Mouse (Mus musculus): ENCODE measurements around the gene Fam131c. TPM values are rescaled to one million over a fixed set of nuclear protein-coding genes. Genes with fewer than 3 reads are reported as not detected.
A peak's percentile ranks its signal among the peaks of the same experiment; 100 is the strongest.

The Fam131c gene
- polyA plus RNA-seq, 1 experiment from 2014 or later = 2.0 TPM

- H3K9me3 ChIP-seq = no peaks in the 10 kb centered on the region
- no peak overlapping the region for H3K27ac ChIP-seq
- no peaks in the 10 kb centered on the region for H3K36me3 ChIP-seq
- H3K9ac ChIP-seq = no peak overlapping the region
- no peak overlapping the region for H3K4me3 ChIP-seq (replicated peaks)
- H3K4me2 ChIP-seq (replicated peaks) = no peak overlapping the region
- no peak for ATAC-seq
- 78% methylated on average over 12 of the region's 12 CpGs for WGBS
- no peaks in the 10 kb centered on the region; the same call in 1 of the 2 replicates for H3K4me1 ChIP-seq (replicated peaks)
- H3K27me3 ChIP-seq (replicated peaks) = no peaks in the 10 kb centered on the region
Observed at GRCm38 (mm10) chr4:141391293-141391692, 23.3 kb downstream of the Fam131c start.

- Histone ChIP-seq H3K27me3 (replicated peaks) (no peaks in the 10 kb centered on the region), H3K4me3 (replicated peaks) (no peak overlapping the region)
Observed at GRCm38 (mm10) chr4:141394751-141395150, 26.7 kb downstream of the Fam131c start.

GRCm38 (mm10) chr4:141397861-141398260 lies 29.8 kb downstream of the Fam131c start:
- Histone ChIP-seq H3K9me3 (no peaks in the 10 kb centered on the region), H3K27me3 (replicated peaks) (no peaks in the 10 kb centered on the region), H3K27ac (no peak overlapping the region), H3K9ac (no peak overlapping the region), H3K4me1 (replicated peaks) (no peaks in the 10 kb centered on the region; the same call in 1 of the 2 replicates), H3K4me2 (replicated peaks) (no peak overlapping the region), H3K36me3 (no peaks in the 10 kb centered on the region), H3K4me3 (replicated peaks) (no peak overlapping the region)
- 74% methylated on average over 12 of the region's 12 CpGs for WGBS
- no peak for ATAC-seq

More at GRCm38 (mm10) chr4:141394751-141395150, 26.7 kb downstream of the Fam131c start:
- 14% methylated on average over 16 of the region's 16 CpGs for WGBS
- H3K27ac ChIP-seq = no peak overlapping the region
- no peaks in the 10 kb centered on the region for H3K36me3 ChIP-seq
- H3K9me3 ChIP-seq = no peaks in the 10 kb centered on the region
- ATAC-seq = 0 out of 2 replicates have a peak, but pooled peaks have one; percentile 19
- no peaks in the 10 kb centered on the region; the same call in 1 of the 2 replicates for H3K4me1 ChIP-seq (replicated peaks)
- H3K4me2 ChIP-seq (replicated peaks) = peak overlapping the region; percentile 50
- 0 out of 2 replicates have a peak overlapping the region, but pooled peaks have one; percentile 8 for H3K9ac ChIP-seq

GRCm38 (mm10) chr4:141398545-141398944 lies 30.5 kb downstream of the Fam131c start, which contains the start of gene Clcnka:
TSS of gene Clcnka (minus strand) at chr4:141398724.
- ATAC-seq = 0 out of 2 replicates have a peak, but pooled peaks have one; percentile 31
- H3K4me3 ChIP-seq (replicated peaks) = no peak within 1 kb of the TSS
- 50% methylated on average over 12 of the region's 12 CpGs for WGBS
- no peaks in the 10 kb centered on the region for H3K9me3 ChIP-seq
- no peaks in the 10 kb centered on the region; the same call in 1 of the 2 replicates for H3K4me1 ChIP-seq (replicated peaks)
- H3K27ac ChIP-seq = no peak within 1 kb of the TSS
- H3K4me2 ChIP-seq (replicated peaks) = no peak within 1 kb of the TSS
- no peak within 1 kb of the TSS for H3K9ac ChIP-seq
- no peaks in the 10 kb centered on the region for H3K36me3 ChIP-seq
- H3K27me3 ChIP-seq (replicated peaks) = no peaks in the 10 kb centered on the region

GRCm38 (mm10) chr4:141400171-141400570 lies 32.2 kb downstream of the Fam131c start:
- Histone ChIP-seq H3K36me3 (no peaks in the 10 kb centered on the region), H3K27ac (no peak overlapping the region), H3K4me2 (replicated peaks) (no peak overlapping the region), H3K4me3 (replicated peaks) (no peak overlapping the region), H3K27me3 (replicated peaks) (0 out of 2 replicates have a peak, but pooled peaks cover 3% of the 10 kb centered on the region), H3K4me1 (replicated peaks) (peaks cover 9% of the 10 kb centered on the region), H3K9me3 (no peaks in the 10 kb centered on the region), H3K9ac (no peak overlapping the region)
- ATAC-seq = no peak
- 84% methylated on average over 15 of the region's 15 CpGs for WGBS

- Histone ChIP-seq H3K9ac (peak overlapping the region; percentile 39; the same call in 1 of the 2 replicates), H3K4me2 (replicated peaks) (peak overlapping the region; percentile 55), H3K27me3 (replicated peaks) (0 out of 2 replicates have a peak, but pooled peaks cover 3% of the 10 kb centered on the region), H3K4me1 (replicated peaks) (peaks cover 13% of the 10 kb centered on the region), H3K9me3 (no peaks in the 10 kb centered on the region), H3K4me3 (replicated peaks) (no peak overlapping the region), H3K36me3 (no peaks in the 10 kb centered on the region), H3K27ac (no peak overlapping the region)
- peak; percentile 84 for ATAC-seq
- 10% methylated on average over 15 of the region's 15 CpGs for WGBS
Observed at GRCm38 (mm10) chr4:141404518-141405313, 36.7 kb downstream of the Fam131c start.

- 84% methylated on average over 3 of the region's 3 CpGs for WGBS
Observed at GRCm38 (mm10) chr4:141405314-141405622, 37.2 kb downstream of the Fam131c start.

GRCm38 (mm10) chr4:141406516-141407299 lies 38.7 kb downstream of the Fam131c start:
- 33% methylated on average over 14 of the region's 14 CpGs for WGBS
- Histone ChIP-seq H3K4me3 (replicated peaks) (no peak overlapping the region), H3K27ac (no peak overlapping the region), H3K27me3 (replicated peaks) (0 out of 2 replicates have a peak, but pooled peaks cover 3% of the 10 kb centered on the region), H3K4me1 (replicated peaks) (peaks cover 13% of the 10 kb centered on the region), H3K9ac (0 out of 2 replicates have a peak overlapping the region, but pooled peaks have one; percentile 12), H3K9me3 (no peaks in the 10 kb centered on the region), H3K4me2 (replicated peaks) (no peak overlapping the region), H3K36me3 (no peaks in the 10 kb centered on the region)
- peak; percentile 29; the same call in 1 of the 2 replicates for ATAC-seq

More at GRCm38 (mm10) chr4:141405314-141405622, 37.2 kb downstream of the Fam131c start:
- Histone ChIP-seq H3K9me3 (no peaks in the 10 kb centered on the region), H3K9ac (no peak overlapping the region), H3K4me3 (replicated peaks) (no peak overlapping the region), H3K4me1 (replicated peaks) (peaks cover 13% of the 10 kb centered on the region), H3K4me2 (replicated peaks) (no peak overlapping the region), H3K27ac (no peak overlapping the region), H3K27me3 (replicated peaks) (0 out of 2 replicates have a peak, but pooled peaks cover 3% of the 10 kb centered on the region), H3K36me3 (no peaks in the 10 kb centered on the region)
- no peak for ATAC-seq

GRCm38 (mm10) chr4:141408577-141408976 lies 40.6 kb downstream of the Fam131c start:
- Histone ChIP-seq H3K27ac (no peak overlapping the region), H3K9ac (no peak overlapping the region), H3K27me3 (replicated peaks) (0 out of 2 replicates have a peak, but pooled peaks cover 3% of the 10 kb centered on the region), H3K4me2 (replicated peaks) (no peak overlapping the region), H3K4me1 (replicated peaks) (peaks cover 13% of the 10 kb centered on the region), H3K9me3 (no peaks in the 10 kb centered on the region), H3K4me3 (replicated peaks) (no peak overlapping the region), H3K36me3 (no peaks in the 10 kb centered on the region)
- 85% methylated on average over 3 of the region's 3 CpGs for WGBS
- no peak for ATAC-seq

GRCm38 (mm10) chr4:141411430-141411992 lies 43.5 kb downstream of the Fam131c start:
- WGBS = 23% methylated on average over 22 of the region's 22 CpGs
- H3K27ac ChIP-seq = no peak overlapping the region
- no peaks in the 10 kb centered on the region for H3K27me3 ChIP-seq (replicated peaks)
- no peaks in the 10 kb centered on the region for H3K9me3 ChIP-seq
- no peak overlapping the region for H3K4me3 ChIP-seq (replicated peaks)
- no peak overlapping the region for H3K9ac ChIP-seq
- no peak overlapping the region for H3K4me2 ChIP-seq (replicated peaks)
- no peaks in the 10 kb centered on the region for H3K36me3 ChIP-seq
- H3K4me1 ChIP-seq (replicated peaks) = 0 out of 2 replicates have a peak, but pooled peaks cover 3% of the 10 kb centered on the region
- ATAC-seq = no peak

- H3K4me3 ChIP-seq (replicated peaks) = no peak within 1 kb of the TSS
- no peak within 1 kb of the TSS for H3K27ac ChIP-seq
- no peaks in the 10 kb centered on the region for H3K9me3 ChIP-seq
- H3K27me3 ChIP-seq (replicated peaks) = no peaks in the 10 kb centered on the region
- H3K4me1 ChIP-seq (replicated peaks) = peaks cover 15% of the 10 kb centered on the region
- H3K9ac ChIP-seq = no peak within 1 kb of the TSS
- no peak within 1 kb of the TSS for H3K4me2 ChIP-seq (replicated peaks)
- WGBS = 52% methylated on average over 7 of the region's 7 CpGs
- no peak for ATAC-seq
- H3K36me3 ChIP-seq = no peaks in the 10 kb centered on the region
Observed at GRCm38 (mm10) chr4:141415924-141416323, 47.9 kb downstream of the Fam131c start, which contains the start of gene Clcnkb. TSS of gene Clcnkb (minus strand) at chr4:141416014.

Measured in intestine, embryonic 15.5 days (tissue).